Mouse (Mus musculus): ENCODE measurements around the gene Adra2c. TPM values are rescaled to one million over a fixed set of nuclear protein-coding genes. Genes with fewer than 3 reads are reported as not detected.

The Adra2c gene
- polyA plus RNA-seq, 1 experiment from 2014 or later, result 0.06 TPM

DNA sequence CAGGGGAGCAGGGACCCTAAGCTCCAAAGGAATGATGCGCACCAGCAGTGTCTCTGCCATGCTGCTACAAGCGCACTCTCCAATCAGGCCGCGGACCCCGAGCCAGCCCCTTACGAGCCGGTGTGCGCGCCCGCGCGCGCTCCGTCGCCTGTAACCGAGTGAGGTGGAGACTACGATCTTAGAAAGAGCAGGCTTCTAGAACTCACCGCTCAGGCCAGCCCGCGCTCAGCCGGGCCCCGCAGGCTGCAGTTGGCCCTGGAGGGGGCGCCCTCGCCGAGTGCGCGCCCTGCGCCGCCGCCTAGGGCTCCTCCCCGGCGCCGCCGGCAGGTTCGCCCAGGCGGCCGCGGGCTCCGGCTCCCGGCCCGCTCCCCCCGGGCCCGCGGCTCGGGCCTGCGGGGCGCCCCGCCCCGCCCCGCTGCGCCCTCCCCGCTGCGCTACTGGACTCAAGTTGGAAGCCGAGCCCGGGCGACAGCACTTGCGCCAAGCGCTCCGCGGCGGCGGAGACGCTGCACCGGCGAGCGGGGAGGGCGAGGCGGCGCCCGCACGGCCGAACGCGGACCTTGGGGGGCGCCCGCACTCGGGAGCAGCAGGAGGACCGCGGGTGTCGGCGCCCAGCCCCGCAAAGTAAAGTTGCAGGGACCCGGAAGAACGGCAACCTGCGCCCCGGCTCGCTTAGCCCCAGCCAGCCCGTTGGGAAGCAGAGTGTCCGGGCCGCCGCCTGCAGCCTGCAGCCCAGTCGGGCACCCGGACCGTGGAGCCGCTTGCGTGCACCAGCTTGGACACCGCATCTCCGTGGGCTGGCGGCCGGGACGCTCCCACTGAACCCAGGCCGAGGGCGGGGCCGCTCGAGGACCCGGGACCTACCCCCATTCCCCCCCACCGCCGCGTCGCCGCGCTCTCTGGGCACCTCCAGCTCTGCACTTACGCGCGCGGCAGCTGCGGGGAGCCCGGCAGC is 899 bp downstream of the Adra2c start:
- peak overlapping the region; percentile 28; the same call in 1 of the 2 replicates for H3K9ac ChIP-seq
- no peak overlapping the region for H3K27ac ChIP-seq (ENCODE audit: poor library complexity, severe bottlenecking)
- 0 out of 2 replicates have a peak, but pooled peaks have one; percentile 47 for ATAC-seq (ENCODE audit: insufficient number of reproducible peaks, low FRiP score)

GRCm38 (mm10) chr5:35279696-35280001 is 1.5 kb downstream of the Adra2c start:
- H3K9ac ChIP-seq, result peak overlapping the region; percentile 28; the same call in 1 of the 2 replicates
- no peak overlapping the region for H3K27ac ChIP-seq (ENCODE audit: poor library complexity, severe bottlenecking)
- peak overlapping the region; percentile 96 for H3K4me2 ChIP-seq
- H3K36me3 ChIP-seq, result no peaks in the 10 kb centered on the region
- no peak for ATAC-seq (ENCODE audit: insufficient number of reproducible peaks, low FRiP score)
- peaks cover 100% of the 10 kb centered on the region for H3K27me3 ChIP-seq (replicated peaks)
- WGBS, result 0% methylated on average over 49 of the region's 49 CpGs
- no peaks in the 10 kb centered on the region for H3K9me3 ChIP-seq (replicated peaks)
- H3K4me1 ChIP-seq (replicated peaks), result peaks cover 23% of the 10 kb centered on the region
- peak overlapping the region; percentile 59 for H3K4me3 ChIP-seq

More for the DNA sequence above, 899 bp downstream of the Adra2c start:
- H3K4me3 ChIP-seq, result peak overlapping the region; percentile 59
- WGBS, result under 1% methylated on average over 115 of the region's 118 CpGs
- peaks cover 23% of the 10 kb centered on the region for H3K4me1 ChIP-seq (replicated peaks)
- peaks cover 100% of the 10 kb centered on the region for H3K27me3 ChIP-seq (replicated peaks)
- no peaks in the 10 kb centered on the region for H3K36me3 ChIP-seq
- peak overlapping the region; percentile 96 for H3K4me2 ChIP-seq
- H3K9me3 ChIP-seq (replicated peaks), result no peaks in the 10 kb centered on the region

- Histone ChIP-seq H3K9me3 (replicated peaks) (no peaks in the 10 kb centered on the region), H3K9ac (no peak overlapping the region), H3K36me3 (no peaks in the 10 kb centered on the region), H3K4me2 (peak overlapping the region; percentile 96), H3K27me3 (replicated peaks) (peaks cover 100% of the 10 kb centered on the region), H3K4me1 (replicated peaks) (peaks cover 27% of the 10 kb centered on the region), H3K27ac (ENCODE audit: poor library complexity, severe bottlenecking) (no peak overlapping the region), H3K4me3 (peak overlapping the region; percentile 59)
- 4% methylated on average over 75 of the region's 75 CpGs for WGBS
- ATAC-seq (ENCODE audit: insufficient number of reproducible peaks, low FRiP score), result no peak
Measured at GRCm38 (mm10) chr5:35280002-35280782, 2.1 kb downstream of the Adra2c start.

DNA sequence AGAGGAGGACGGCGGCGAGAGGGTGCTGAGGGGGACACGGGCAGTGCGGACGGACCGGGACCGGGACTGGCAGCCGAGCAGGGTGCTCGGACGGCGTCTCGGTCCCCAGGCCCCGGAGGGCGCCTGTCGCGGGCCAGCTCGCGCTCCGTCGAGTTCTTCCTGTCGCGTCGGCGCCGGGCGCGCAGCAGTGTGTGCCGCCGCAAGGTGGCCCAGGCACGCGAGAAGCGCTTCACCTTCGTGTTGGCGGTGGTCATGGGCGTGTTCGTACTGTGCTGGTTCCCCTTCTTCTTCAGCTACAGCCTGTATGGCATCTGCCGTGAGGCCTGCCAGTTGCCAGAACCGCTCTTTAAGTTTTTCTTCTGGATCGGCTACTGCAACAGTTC is 2.7 kb downstream of the Adra2c start:
- ATAC-seq (ENCODE audit: insufficient number of reproducible peaks, low FRiP score), result no peak
- WGBS, result 4% methylated on average over 40 of the region's 40 CpGs
- Histone ChIP-seq H3K4me3 (peak overlapping the region; percentile 59), H3K4me2 (peak overlapping the region; percentile 96), H3K4me1 (replicated peaks) (peaks cover 27% of the 10 kb centered on the region), H3K9me3 (replicated peaks) (no peaks in the 10 kb centered on the region), H3K9ac (no peak overlapping the region), H3K36me3 (no peaks in the 10 kb centered on the region), H3K27me3 (replicated peaks) (peaks cover 97% of the 10 kb centered on the region), H3K27ac (ENCODE audit: poor library complexity, severe bottlenecking) (no peak overlapping the region)

- Histone ChIP-seq H3K27ac (ENCODE audit: poor library complexity, severe bottlenecking) (no peak overlapping the region), H3K4me3 (no peak overlapping the region), H3K9ac (no peak overlapping the region), H3K36me3 (no peaks in the 10 kb centered on the region), H3K4me1 (replicated peaks) (peaks cover 10% of the 10 kb centered on the region), H3K27me3 (replicated peaks) (peaks cover 89% of the 10 kb centered on the region), H3K9me3 (replicated peaks) (no peaks in the 10 kb centered on the region), H3K4me2 (no peak overlapping the region)
- WGBS, result 41% methylated on average over 3 of the region's 3 CpGs
- ATAC-seq (ENCODE audit: insufficient number of reproducible peaks, low FRiP score), result no peak
Measured at GRCm38 (mm10) chr5:35285281-35285680, 7.2 kb downstream of the Adra2c start.

- H3K9me3 ChIP-seq (replicated peaks), result no peaks in the 10 kb centered on the region
- no peak overlapping the region for H3K9ac ChIP-seq
- H3K4me1 ChIP-seq (replicated peaks), result peaks cover 4% of the 10 kb centered on the region
- no peak for ATAC-seq (ENCODE audit: insufficient number of reproducible peaks, low FRiP score)
- H3K4me3 ChIP-seq, result no peak overlapping the region
- H3K27ac ChIP-seq (ENCODE audit: poor library complexity, severe bottlenecking), result no peak overlapping the region
- peaks cover 89% of the 10 kb centered on the region for H3K27me3 ChIP-seq (replicated peaks)
- no peak overlapping the region for H3K4me2 ChIP-seq
- WGBS, result 71% methylated on average over 5 of the region's 5 CpGs
- H3K36me3 ChIP-seq, result no peaks in the 10 kb centered on the region
Measured at GRCm38 (mm10) chr5:35286190-35286589, 8.1 kb downstream of the Adra2c start.

DNA sequence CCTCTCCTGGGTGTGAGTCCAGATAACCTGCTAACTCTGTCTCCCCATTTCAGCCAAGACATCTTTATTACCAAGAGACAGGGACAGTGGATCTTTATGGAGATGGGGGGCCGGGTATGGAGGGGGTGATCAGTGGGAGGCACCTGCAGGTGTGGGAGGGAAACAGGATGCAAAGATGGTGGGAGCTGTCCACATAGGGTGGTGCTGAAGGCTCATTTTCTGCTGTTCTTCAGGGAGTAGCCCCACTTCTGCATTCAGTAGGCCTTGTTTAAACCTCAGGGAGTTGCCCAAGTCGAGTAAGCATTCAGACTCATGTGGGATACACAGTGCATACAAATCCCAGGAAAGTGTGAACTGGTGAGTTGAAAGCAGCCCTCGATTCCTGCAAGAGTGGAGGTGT is 21.5 kb downstream of the Adra2c start:
- Histone ChIP-seq H3K4me1 (replicated peaks) (no peaks in the 10 kb centered on the region), H3K27ac (ENCODE audit: poor library complexity, severe bottlenecking) (no peak overlapping the region), H3K4me3 (no peak overlapping the region), H3K4me2 (no peak overlapping the region), H3K27me3 (replicated peaks) (peaks cover 58% of the 10 kb centered on the region), H3K36me3 (no peaks in the 10 kb centered on the region), H3K9ac (no peak overlapping the region), H3K9me3 (replicated peaks) (no peaks in the 10 kb centered on the region)
- no peak for ATAC-seq (ENCODE audit: insufficient number of reproducible peaks, low FRiP score)
- WGBS, result 21% methylated on average over 3 of the region's 3 CpGs

DNA sequence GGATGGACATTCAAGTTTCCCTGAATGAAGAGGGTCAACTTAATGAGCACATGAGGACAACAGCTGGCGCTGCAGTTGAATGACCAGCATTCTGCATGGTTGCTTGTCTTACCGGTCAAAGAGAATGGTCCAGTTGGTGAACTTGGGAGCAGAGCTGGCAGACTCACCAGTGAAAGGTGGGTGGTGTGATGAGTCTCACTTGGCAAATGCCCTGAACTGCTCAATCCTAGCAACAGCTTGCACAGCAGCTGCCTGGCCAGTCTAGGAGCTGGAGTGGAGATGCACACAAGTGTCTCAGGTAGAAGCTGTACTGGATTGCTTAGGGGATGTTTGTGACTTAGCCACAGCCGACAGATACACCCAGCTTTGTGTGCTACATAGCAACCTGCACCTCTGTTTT is 26.1 kb downstream of the Adra2c start:
- Histone ChIP-seq H3K36me3 (no peaks in the 10 kb centered on the region), H3K9me3 (replicated peaks) (no peaks in the 10 kb centered on the region), H3K9ac (no peak overlapping the region), H3K27me3 (replicated peaks) (peaks cover 64% of the 10 kb centered on the region), H3K4me1 (replicated peaks) (no peaks in the 10 kb centered on the region), H3K4me2 (no peak overlapping the region), H3K27ac (ENCODE audit: poor library complexity, severe bottlenecking) (no peak overlapping the region), H3K4me3 (no peak overlapping the region)
- 82% methylated on average over 3 of the region's 3 CpGs for WGBS
- no peak for ATAC-seq (ENCODE audit: insufficient number of reproducible peaks, low FRiP score)

- no peak overlapping the region for H3K4me2 ChIP-seq
- peaks cover 59% of the 10 kb centered on the region for H3K27me3 ChIP-seq (replicated peaks)
- H3K36me3 ChIP-seq, result no peaks in the 10 kb centered on the region
- no peak for ATAC-seq (ENCODE audit: insufficient number of reproducible peaks, low FRiP score)
- no peaks in the 10 kb centered on the region for H3K4me1 ChIP-seq (replicated peaks)
- H3K4me3 ChIP-seq, result no peak overlapping the region
- no peak overlapping the region for H3K27ac ChIP-seq (ENCODE audit: poor library complexity, severe bottlenecking)
- no peak overlapping the region for H3K9ac ChIP-seq
- H3K9me3 ChIP-seq (replicated peaks), result no peaks in the 10 kb centered on the region
- 68% methylated on average over 10 of the region's 10 CpGs for WGBS
Measured at GRCm38 (mm10) chr5:35305332-35305731, 27.2 kb downstream of the Adra2c start.

GRCm38 (mm10) chr5:35306692-35307091 is 28.6 kb downstream of the Adra2c start:
- Histone ChIP-seq H3K9me3 (replicated peaks) (no peaks in the 10 kb centered on the region), H3K36me3 (no peaks in the 10 kb centered on the region), H3K4me1 (replicated peaks) (no peaks in the 10 kb centered on the region), H3K27me3 (replicated peaks) (peaks cover 61% of the 10 kb centered on the region), H3K4me2 (no peak overlapping the region), H3K27ac (ENCODE audit: poor library complexity, severe bottlenecking) (no peak overlapping the region), H3K9ac (no peak overlapping the region), H3K4me3 (no peak overlapping the region)
- no peak for ATAC-seq (ENCODE audit: insufficient number of reproducible peaks, low FRiP score)
- WGBS, result 77% methylated on average over 1 of the region's 1 CpGs

DNA sequence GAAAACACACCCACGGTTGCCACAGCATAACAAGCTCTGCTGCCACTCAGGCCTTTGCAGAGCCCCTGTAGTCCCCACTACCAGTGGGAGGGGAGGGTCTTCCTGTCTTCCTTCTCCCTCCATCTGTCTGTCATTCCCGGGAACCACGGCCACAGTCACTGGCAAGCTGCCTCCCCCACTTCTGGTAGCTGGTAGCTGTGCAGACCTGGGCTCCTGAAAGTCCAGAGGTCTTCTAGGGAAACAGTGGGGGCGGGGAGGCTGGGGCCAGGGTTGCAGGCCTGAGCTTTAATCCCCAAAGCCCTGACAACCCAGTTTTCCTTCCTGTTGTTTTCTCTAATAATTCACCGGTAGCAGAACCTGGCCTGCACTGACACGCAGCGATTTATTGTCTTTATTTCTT is 31.7 kb downstream of the Adra2c start:
- H3K36me3 ChIP-seq, result no peaks in the 10 kb centered on the region
- H3K9ac ChIP-seq, result no peak overlapping the region
- no peak overlapping the region for H3K27ac ChIP-seq (ENCODE audit: poor library complexity, severe bottlenecking)
- H3K27me3 ChIP-seq (replicated peaks), result peaks cover 69% of the 10 kb centered on the region
- ATAC-seq (ENCODE audit: insufficient number of reproducible peaks, low FRiP score), result no peak
- no peak overlapping the region for H3K4me3 ChIP-seq
- peaks cover 8% of the 10 kb centered on the region for H3K4me1 ChIP-seq (replicated peaks)
- no peak overlapping the region for H3K4me2 ChIP-seq
- no peaks in the 10 kb centered on the region for H3K9me3 ChIP-seq (replicated peaks)
- WGBS, result 52% methylated on average over 7 of the region's 7 CpGs

All from heart, embryonic 12.5 days (tissue).